18 mouse cellular contexts compared by ENCODE assay signal in the genomic region with DNA sequence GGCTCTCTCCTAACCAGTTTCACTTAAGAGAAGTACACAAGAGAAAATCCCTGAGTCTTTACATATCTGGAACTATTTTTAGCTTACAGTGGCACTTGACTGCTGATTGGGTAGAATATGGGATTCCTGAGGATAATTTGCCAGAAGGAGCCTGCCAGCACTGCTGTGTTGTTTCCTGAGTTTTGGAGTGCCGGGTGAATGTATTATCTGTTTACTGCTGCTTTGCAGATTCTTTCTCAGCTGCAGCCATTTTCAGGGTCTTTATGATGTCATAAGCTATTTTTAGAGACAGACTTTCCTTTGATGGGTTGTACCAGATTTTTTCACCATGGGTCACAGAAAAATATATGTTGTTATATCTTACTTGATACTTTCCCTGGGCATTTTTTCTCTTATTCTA.
DNase-seq lines count a peak whose midpoint lies in the region; ATAC-seq lines count a peak whose summit lies in the region.
"Had no signal": no experiment of that assay in that cellular context is flagged by ENCODE, and none has a peak within 500 bp of the region (broad histone marks: within the 10 kb centered on the region; RNA-seq: fewer than 3 reads in every experiment).

No protein-coding gene starts in this region.

- DNase-seq in forebrain, embryonic 10.5 days (ENCODE audit: extremely low spot score, low spot score) = no peak
- peak; percentile 1 for DNase-seq in lung, postnatal 10 days
- DNase-seq in lung, adult 18-20 months = no peak
- DNase-seq in heart, embryonic 10.5 days (ENCODE audit: low spot score) = peak; percentile 75
- DNase-seq in heart, postnatal 14 days = peak; percentile 2 to 25
- no peak for DNase-seq in spleen, postnatal 36 days (ENCODE audit: low spot score in 2 of 2)
- DNase-seq: cerebellum, adult 11 months; cerebellum, postnatal 25 days; gastrocnemius, postnatal 36 days; thymus, postnatal 4 days had no signal

- no peak overlapping the region for H3K9ac ChIP-seq in forebrain, embryonic 13.5 days
- H3K9ac ChIP-seq: embryonic facial prominence, embryonic 12.5 days; hindbrain, embryonic 14.5 days; kidney, embryonic 15.5 days; liver, embryonic 14.5 days; neural tube, embryonic 13.5 days had no signal

- no peaks in the 10 kb centered on the region for H3K4me1 ChIP-seq in forebrain, embryonic 13.5 days
- H3K4me1 ChIP-seq in forebrain, embryonic 10.5 days = no peaks in the 10 kb centered on the region
- H3K4me1 ChIP-seq in heart, embryonic 10.5 days = peaks cover 5% of the 10 kb centered on the region; the same call in 1 of the 2 replicates
- H3K4me1 ChIP-seq: kidney, embryonic 15.5 days; neural tube, embryonic 13.5 days had no signal

- H3K4me2 ChIP-seq in forebrain, embryonic 13.5 days = no peak overlapping the region
- H3K4me2 ChIP-seq: embryonic facial prominence, embryonic 12.5 days; hindbrain, embryonic 14.5 days; kidney, embryonic 15.5 days; neural tube, embryonic 13.5 days had no signal

- intact Hi-C loops in heart, postnatal 14 days (cut with DNase I) = no loop called here

- no peaks in the 10 kb centered on the region for H3K9me3 ChIP-seq in forebrain, embryonic 13.5 days (replicated peaks)
- H3K9me3 ChIP-seq in forebrain, embryonic 10.5 days = no peaks in the 10 kb centered on the region
- H3K9me3 ChIP-seq in heart, embryonic 10.5 days = no peaks in the 10 kb centered on the region
- H3K9me3 ChIP-seq: embryonic facial prominence, embryonic 12.5 days; kidney, embryonic 15.5 days; neural tube, embryonic 13.5 days had no signal

- no peak overlapping the region for H3K27ac ChIP-seq in forebrain, embryonic 13.5 days
- H3K27ac ChIP-seq in forebrain, embryonic 10.5 days = no peak overlapping the region
- H3K27ac ChIP-seq in heart, embryonic 10.5 days = no peak overlapping the region
- H3K27ac ChIP-seq: embryonic facial prominence, embryonic 12.5 days; hindbrain, embryonic 14.5 days; kidney, embryonic 15.5 days; liver, embryonic 14.5 days; neural tube, embryonic 13.5 days had no signal

- 0 out of 2 replicates have a peak, but pooled peaks have one; percentile 6 for ATAC-seq in forebrain, embryonic 13.5 days
- no peak for ATAC-seq in megakaryocyte, adult 5-6 weeks (ENCODE audit: poor library complexity, severe bottlenecking)
- ATAC-seq: Patski had no signal

- H3K27me3 ChIP-seq in forebrain, embryonic 13.5 days = no peaks in the 10 kb centered on the region
- H3K27me3 ChIP-seq in forebrain, embryonic 10.5 days (ENCODE audit: poor library complexity, severe bottlenecking) = no peaks in the 10 kb centered on the region
- no peaks in the 10 kb centered on the region for H3K27me3 ChIP-seq in heart, embryonic 10.5 days (ENCODE audit: insufficient read depth, poor library complexity, severe bottlenecking)
- H3K27me3 ChIP-seq: embryonic facial prominence, embryonic 12.5 days; kidney, embryonic 15.5 days; neural tube, embryonic 13.5 days; Patski had no signal

- 61% methylated on average over 1 of the region's 1 CpGs for WGBS in forebrain, embryonic 13.5 days
- 74% methylated on average over 1 of the region's 1 CpGs for WGBS in forebrain, embryonic 10.5 days
- WGBS in heart, embryonic 10.5 days = 9% methylated on average over 1 of the region's 1 CpGs

- H3K4me3 ChIP-seq in forebrain, embryonic 13.5 days = no peak overlapping the region
- no peak overlapping the region for H3K4me3 ChIP-seq in forebrain, embryonic 10.5 days
- H3K4me3 ChIP-seq in heart, embryonic 10.5 days = no peak overlapping the region
- H3K4me3 ChIP-seq: embryonic facial prominence, embryonic 12.5 days; kidney, embryonic 15.5 days; neural tube, embryonic 13.5 days had no signal

- H3K36me3 ChIP-seq in forebrain, embryonic 13.5 days (ENCODE audit: poor library complexity, severe bottlenecking) = no peaks in the 10 kb centered on the region
- no peaks in the 10 kb centered on the region for H3K36me3 ChIP-seq in forebrain, embryonic 10.5 days (replicated peaks)
- H3K36me3 ChIP-seq in heart, embryonic 10.5 days = no peaks in the 10 kb centered on the region
- H3K36me3 ChIP-seq: embryonic facial prominence, embryonic 12.5 days; kidney, embryonic 15.5 days; neural tube, embryonic 13.5 days had no signal

Comparison
In these comparisons a context has a peak if more than half of its experiments do, and no peak if none do; other contexts are left out.
1. DNase-seq: peak in lung, postnatal 10 days (single experiment), heart, embryonic 10.5 days (single experiment) and heart, postnatal 14 days (2 of 2); none in forebrain, embryonic 10.5 days (single experiment), lung, adult 18-20 months (0 of 2) and spleen, postnatal 36 days (0 of 2).